Mouse (Mus musculus) liver, embryonic 14.5 days (tissue): ENCODE measurements around the gene Gm5662.
"Not testable (repeated sequence)": the region's sequence is repeated elsewhere in the genome, so short reads cannot be mapped to it uniquely, and the experiment has no call there.

Experiments used
- CTCF ChIP-seq: IDR thresholded peaks from 2 replicates; pipeline ENCODE4 v1.5.1; 2016; ENCODE audit warnings: antibody characterized with exemption, low read depth, control low read depth
- EP300 ChIP-seq: IDR thresholded peaks from 2 replicates; pipeline ENCODE4 v1.6.1; 2016; ENCODE audit warnings: antibody characterized with exemption, low read depth

- TF ChIP-seq CTCF, EP300: not testable (repeated sequence)
Observed at GRCm38 (mm10) chr12:88293082-88293481, 18.8 kb upstream of the Gm5662 start.
